Mouse (Mus musculus) ES-CJ7 (cell line): ENCODE measurements at regions not wholly inside any gene's neighbourhood (a gene's known extent, or its start where the extent isn't known, plus 50 kb on each side); places are given as distances from the start of the nearest gene placed in this dataset.

Experiments used
- DNase-seq: peaks from one replicate; pipeline ENCODE4 v3.0.0; 2011; ENCODE audit warnings: low read depth, low spot score

- peak; percentile 77 for DNase-seq
Measured at GRCm38 (mm10) chr13:25562746-25563145, 292.4 kb upstream of the Nrsn1 start.

GRCm38 (mm10) chr13:25560339-25560738 lies 290.0 kb upstream of the Nrsn1 start:
- DNase-seq = no peak

GRCm38 (mm10) chr13:25554962-25555361 lies 284.7 kb upstream of the Nrsn1 start:
- no peak for DNase-seq

GRCm38 (mm10) chr13:25548551-25548950 lies 278.2 kb upstream of the Nrsn1 start:
- no peak for DNase-seq

GRCm38 (mm10) chr13:25547150-25548145 lies 277.1 kb upstream of the Nrsn1 start:
- no peak for DNase-seq

- DNase-seq = no peak
Measured at GRCm38 (mm10) chr13:25524094-25524493, 253.8 kb upstream of the Nrsn1 start.

GRCm38 (mm10) chr13:25507355-25507754 lies 237.1 kb upstream of the Nrsn1 start:
- no peak for DNase-seq

GRCm38 (mm10) chr13:25494492-25495034 lies 224.3 kb upstream of the Nrsn1 start:
- no peak for DNase-seq

GRCm38 (mm10) chr13:25490036-25490435 lies 219.7 kb upstream of the Nrsn1 start:
- DNase-seq = no peak

GRCm38 (mm10) chr13:25483309-25483708 lies 213.0 kb upstream of the Nrsn1 start:
- DNase-seq = no peak

GRCm38 (mm10) chr13:25451917-25452316 lies 181.6 kb upstream of the Nrsn1 start:
- DNase-seq = no peak

GRCm38 (mm10) chr13:25451357-25451861 lies 181.1 kb upstream of the Nrsn1 start:
- DNase-seq = peak; percentile 24

- DNase-seq = no peak
Measured at GRCm38 (mm10) chr13:25429701-25430418, 159.6 kb upstream of the Nrsn1 start.

GRCm38 (mm10) chr13:25403182-25403795 lies 133.0 kb upstream of the Nrsn1 start:
- DNase-seq = no peak

GRCm38 (mm10) chr13:25402691-25403090 lies 132.4 kb upstream of the Nrsn1 start:
- no peak for DNase-seq

GRCm38 (mm10) chr13:25401936-25402504 lies 131.7 kb upstream of the Nrsn1 start:
- DNase-seq = peak; percentile 44

GRCm38 (mm10) chr13:25392770-25393290 lies 122.5 kb upstream of the Nrsn1 start:
- no peak for DNase-seq

GRCm38 (mm10) chr13:25362627-25362967 lies 92.3 kb upstream of the Nrsn1 start:
- no peak for DNase-seq

- no peak for DNase-seq
Measured at GRCm38 (mm10) chr13:25361850-25362626, 91.7 kb upstream of the Nrsn1 start.

- peak; percentile 34 for DNase-seq
Measured at GRCm38 (mm10) chr13:25347558-25347957, 77.3 kb upstream of the Nrsn1 start.
